Mouse (Mus musculus) Patski (cell line): ENCODE measurements around the gene St3gal2. TPM values are rescaled to one million over a fixed set of nuclear protein-coding genes. Genes with fewer than 3 reads are reported as not detected.

Experiments
- ATAC-seq: fragments of 100-300 bp; one replicate; pipeline ENCODE4 v1.8.0; 2021
- CTCF ChIA-PET: fragments of 350-600 bp; sonication (Branson Sonifier 250); formaldehyde crosslinking; loops from one replicate; lab custom pipeline; 2022; ENCODE audit warnings: inconsistent platforms; lab: Charles Lee
- POLR2A ChIA-PET: fragments of 350-600 bp; sonication (Branson Sonifier 250); formaldehyde crosslinking; loops from one replicate; lab custom pipeline; 2022; ENCODE audit warnings: antibody characterized with exemption, inconsistent platforms; lab: Charles Lee
- DNase-seq: peaks from one replicate; pipeline ENCODE4 v3.0.0-alpha.2; 2011; ENCODE audit warnings: low read depth, low spot score
- H3K27me3 ChIP-seq: fragments of 371-371 bp; one replicate; pipeline ENCODE4 v1.5.1; 2021
- CTCF ChIP-seq: fragments of 100-300 bp; IDR thresholded peaks from one replicate; pipeline ENCODE4 v1.5.1; 2021
- in situ Hi-C: fragments of 300-500 bp; cut with MboI; formaldehyde crosslinking; loops from 3 replicates; pipeline ENCODE4 v1.11.1; 2018; ENCODE audit warnings: low pct_unique_long_range_greater_than_20kb, mixed read lengths
- polyA plus RNA-seq: library from polyadenylated mRNA; unstranded; gene quantifications from one replicate; pipeline ENCODE4 v1.2.3, GENCODE M21; 2021

St3gal2 gene
- polyA plus RNA-seq: 88.1 TPM

GRCm38 (mm10) chr8:110919341-110920031 is at the start of gene St3gal2:
TSS of gene St3gal2 (plus strand) at chr8:110919922.
- no peaks in the 10 kb centered on the region for H3K27me3 ChIP-seq
- in situ Hi-C loops: no loop called here
- DNase-seq (peak; percentile 75), ATAC-seq (peak; percentile 73)
- POLR2A ChIA-PET: interaction anchor here (1.2 kb wide), 1 partner anchor 78 kb away, joined by 4 read pairs; the partner anchor contains the start of gene Ddx19a
- no peak for TF ChIP-seq CTCF
- CTCF ChIA-PET: no interaction called here

GRCm38 (mm10) chr8:110870501-110870900 is 49.2 kb upstream of the St3gal2 start:
- POLR2A ChIA-PET: no interaction called here
- in situ Hi-C loops: no loop called here
- DNase-seq (no peak), ATAC-seq (no peak)
- CTCF ChIA-PET: no interaction called here
- TF ChIP-seq CTCF: no peak
- H3K27me3 ChIP-seq: no peaks in the 10 kb centered on the region

GRCm38 (mm10) chr8:110877862-110878261 is 41.9 kb upstream of the St3gal2 start:
- in situ Hi-C loops: no loop called here
- no peaks in the 10 kb centered on the region for H3K27me3 ChIP-seq
- TF ChIP-seq CTCF: no peak
- POLR2A ChIA-PET: no interaction called here
- ATAC-seq (no peak), DNase-seq (no peak)
- CTCF ChIA-PET: interaction anchor here (0.9 kb wide), 1 partner anchor 21 kb away, joined by 3 read pairs; no protein-coding TSS in a partner anchor

GRCm38 (mm10) chr8:110881741-110882310 is 37.9 kb upstream of the St3gal2 start:
- in situ Hi-C loops: no loop called here
- no peak for TF ChIP-seq CTCF
- DNase-seq (no peak), ATAC-seq (no peak)
- POLR2A ChIA-PET: no interaction called here
- CTCF ChIA-PET: no interaction called here
- H3K27me3 ChIP-seq: no peaks in the 10 kb centered on the region

- no peaks in the 10 kb centered on the region for H3K27me3 ChIP-seq
- DNase-seq (no peak), ATAC-seq (no peak)
- POLR2A ChIA-PET: interaction anchor here (1.0 kb wide), 1 partner anchor 36 kb away, joined by 3 read pairs; no protein-coding TSS in a partner anchor
- no peak for TF ChIP-seq CTCF
- in situ Hi-C loops: no loop called here
- CTCF ChIA-PET: interaction anchor here (0.8 kb wide), 1 partner anchor 84 kb away, joined by 3 read pairs; no protein-coding TSS in a partner anchor
These were observed 35.9 kb upstream of the St3gal2 start for GRCm38 (mm10) chr8:110883824-110884223.

- POLR2A ChIA-PET: no interaction called here
These were observed 33.1 kb upstream of the St3gal2 start for GRCm38 (mm10) chr8:110886634-110887033.

GRCm38 (mm10) chr8:110887551-110887950 is 32.2 kb upstream of the St3gal2 start:
- ATAC-seq: no peak
- in situ Hi-C loops: no loop called here
- TF ChIP-seq CTCF: no peak
- H3K27me3 ChIP-seq: no peaks in the 10 kb centered on the region
- no peak for DNase-seq
- ChIA-PET CTCF (no interaction called here), POLR2A (interaction anchor here (1.2 kb wide), 1 partner anchor 14 kb away, joined by 3 read pairs; no protein-coding TSS in a partner anchor)

More at GRCm38 (mm10) chr8:110886634-110887033, 33.1 kb upstream of the St3gal2 start:
- no peak for ATAC-seq
- DNase-seq: no peak
- TF ChIP-seq CTCF: no peak
- in situ Hi-C loops: no loop called here
- no peaks in the 10 kb centered on the region for H3K27me3 ChIP-seq
- CTCF ChIA-PET: no interaction called here

GRCm38 (mm10) chr8:110888441-110888840 is 31.3 kb upstream of the St3gal2 start:
- DNase-seq (no peak), ATAC-seq (no peak)
- no peaks in the 10 kb centered on the region for H3K27me3 ChIP-seq
- ChIA-PET CTCF (no interaction called here), POLR2A (interaction anchor here (1.2 kb wide), 1 partner anchor 13 kb away, joined by 3 read pairs; no protein-coding TSS in a partner anchor)
- in situ Hi-C loops: no loop called here
- no peak for TF ChIP-seq CTCF

- in situ Hi-C loops: no loop called here
- ChIA-PET POLR2A (no interaction called here), CTCF (no interaction called here)
- ATAC-seq (no peak), DNase-seq (no peak)
- no peaks in the 10 kb centered on the region for H3K27me3 ChIP-seq
- no peak for TF ChIP-seq CTCF
These were observed 30.9 kb upstream of the St3gal2 start for GRCm38 (mm10) chr8:110888860-110889259.

GRCm38 (mm10) chr8:110889904-110890470 is 29.7 kb upstream of the St3gal2 start:
- ChIA-PET POLR2A (no interaction called here), CTCF (no interaction called here)
- H3K27me3 ChIP-seq: no peaks in the 10 kb centered on the region
- no peak for TF ChIP-seq CTCF
- ATAC-seq: no peak
- DNase-seq: no peak
- in situ Hi-C loops: no loop called here

GRCm38 (mm10) chr8:110892040-110892439 is 27.7 kb upstream of the St3gal2 start:
- TF ChIP-seq CTCF: no peak
- ChIA-PET POLR2A (no interaction called here), CTCF (no interaction called here)
- H3K27me3 ChIP-seq: no peaks in the 10 kb centered on the region
- in situ Hi-C loops: no loop called here
- ATAC-seq (no peak), DNase-seq (no peak)
